Mouse (Mus musculus): ENCODE results near the gene Hcn1. TPM values are rescaled to one million over a fixed set of nuclear protein-coding genes. Genes with fewer than 3 reads are reported as not detected.

The Hcn1 gene
- under 1 TPM in 1 of 2 experiments, not detected in 1; 0.03 TPM for polyA plus RNA-seq (2017; shearing (Covaris generic))

- peak; percentile 71 for ATAC-seq
These were observed at the start of gene Hcn1 for GRCm38 (mm10) chr13:117602181-117602580. Gene Hcn1, plus strand, starts transcription at chr13:117602320.

GRCm38 (mm10) chr13:117567251-117567650 lies 34.9 kb upstream of the Hcn1 start:
- no peak for ATAC-seq

- ATAC-seq = no peak
These were observed 30.4 kb upstream of the Hcn1 start for GRCm38 (mm10) chr13:117571747-117572146.

GRCm38 (mm10) chr13:117594494-117595182 lies 7.5 kb upstream of the Hcn1 start:
- ATAC-seq = no peak

GRCm38 (mm10) chr13:117595183-117595532 lies 7.0 kb upstream of the Hcn1 start:
- ATAC-seq = no peak

GRCm38 (mm10) chr13:117601331-117601965 lies 672 bp upstream of the Hcn1 start:
- no peak for ATAC-seq

GRCm38 (mm10) chr13:117602617-117603358 lies 668 bp downstream of the Hcn1 start:
- ATAC-seq = no peak

- ATAC-seq = no peak
These were observed 1.3 kb downstream of the Hcn1 start for GRCm38 (mm10) chr13:117603421-117603820.

GRCm38 (mm10) chr13:117604073-117604472 lies 2.0 kb downstream of the Hcn1 start:
- ATAC-seq = no peak

- no peak for ATAC-seq
These were observed 3.0 kb downstream of the Hcn1 start for GRCm38 (mm10) chr13:117604971-117605750.

GRCm38 (mm10) chr13:117611881-117612280 lies 9.8 kb downstream of the Hcn1 start:
- no peak for ATAC-seq

- no peak for ATAC-seq
These were observed 17.4 kb downstream of the Hcn1 start for GRCm38 (mm10) chr13:117619544-117619943.

- ATAC-seq = no peak
These were observed 55.4 kb downstream of the Hcn1 start for GRCm38 (mm10) chr13:117657501-117657900.

- no peak for ATAC-seq
These were observed 56.5 kb downstream of the Hcn1 start for GRCm38 (mm10) chr13:117658414-117659175.

- no peak for ATAC-seq
These were observed 57.4 kb downstream of the Hcn1 start for GRCm38 (mm10) chr13:117659511-117659910.

- ATAC-seq = no peak
These were observed 60.5 kb downstream of the Hcn1 start for GRCm38 (mm10) chr13:117662661-117663060.

- ATAC-seq = no peak
These were observed 67.2 kb downstream of the Hcn1 start for GRCm38 (mm10) chr13:117669303-117669702.

GRCm38 (mm10) chr13:117671851-117672250 lies 69.7 kb downstream of the Hcn1 start:
- no peak for ATAC-seq

- no peak for ATAC-seq
These were observed 74.3 kb downstream of the Hcn1 start for GRCm38 (mm10) chr13:117676418-117676817.

- no peak for ATAC-seq
These were observed 85.5 kb downstream of the Hcn1 start for GRCm38 (mm10) chr13:117687670-117688069.

- ATAC-seq = no peak
These were observed 92.7 kb downstream of the Hcn1 start for GRCm38 (mm10) chr13:117694729-117695332.

GRCm38 (mm10) chr13:117705573-117705972 lies 103.5 kb downstream of the Hcn1 start:
- ATAC-seq = no peak
